Mouse (Mus musculus): ENCODE measurements around the gene Gsg1l. TPM values are rescaled to one million over a fixed set of nuclear protein-coding genes. Genes with fewer than 3 reads are reported as not detected.

Gsg1l gene
- polyA plus RNA-seq, 1 experiment: 0.20 TPM

DNA sequence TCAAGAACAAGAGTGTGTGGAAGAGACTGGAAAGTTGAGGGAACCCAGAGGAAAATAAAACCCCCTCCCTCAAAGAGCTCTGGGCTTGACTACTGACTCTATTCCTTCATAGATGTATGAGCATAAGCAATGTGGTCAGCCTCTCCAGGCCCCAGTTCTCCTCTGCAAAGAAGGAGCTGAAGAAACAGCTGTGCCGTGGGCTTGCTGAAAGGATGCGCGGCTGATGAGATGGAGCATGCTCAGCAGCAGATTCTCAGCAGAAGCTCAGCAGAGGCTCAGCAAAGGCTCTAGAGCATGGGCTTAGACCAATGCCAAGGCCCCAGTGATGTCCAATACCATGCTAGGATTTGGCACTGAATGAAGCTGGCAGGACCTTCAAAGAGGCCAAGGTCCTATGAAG, 82.3 kb downstream of the Gsg1l start:
- H3K27me3 ChIP-seq (ENCODE audit: control insufficient read depth, insufficient read depth, low read length): no peaks in the 10 kb centered on the region; the same call in 1 of the 2 replicates
- no peak overlapping the region for H3K27ac ChIP-seq (ENCODE audit: insufficient read depth, low read depth, low read length)
- TF ChIP-seq POLR2A (IDR thresholded peaks at IDR 0.05; ENCODE audit: low read depth, low read length) (no peak), CTCF (IDR thresholded peaks at IDR 0.05; ENCODE audit: extremely low read depth, insufficient read length, insufficient replicate concordance, low read depth, low read length) (no peak)
- H3K36me3 ChIP-seq (ENCODE audit: control insufficient read depth, insufficient read depth, low read length): no peaks in the 10 kb centered on the region
- H3K4me1 ChIP-seq (ENCODE audit: control insufficient read depth, insufficient read depth, insufficient read length, low read length): no peaks in the 10 kb centered on the region
- WGBS: 87% methylated on average over 3 of the region's 3 CpGs
- no peak overlapping the region for H3K4me3 ChIP-seq (ENCODE audit: low read depth, low read length)

DNA sequence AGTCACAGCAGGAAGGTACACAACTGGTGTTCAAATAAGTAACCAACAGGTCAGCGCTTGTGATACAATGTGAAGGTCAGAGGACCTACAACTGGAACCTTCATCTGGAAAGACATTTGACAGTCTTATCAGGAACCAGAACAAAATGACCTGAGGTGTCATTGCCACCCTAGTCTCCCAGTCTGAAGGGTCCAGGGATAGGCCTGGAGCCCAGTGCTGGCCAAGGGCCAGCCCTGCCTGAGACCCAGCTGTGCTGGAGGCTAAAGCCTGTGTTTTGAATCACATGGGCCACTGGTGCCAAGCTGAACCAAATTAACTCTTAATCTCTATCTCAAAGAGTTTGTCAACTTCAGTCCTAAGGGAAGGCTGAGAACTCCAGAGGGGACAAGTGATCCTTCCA, 86.1 kb downstream of the Gsg1l start:
- Histone ChIP-seq H3K4me3 (ENCODE audit: low read depth, low read length) (no peak overlapping the region), H3K36me3 (ENCODE audit: control insufficient read depth, insufficient read depth, low read length) (no peaks in the 10 kb centered on the region), H3K27ac (ENCODE audit: insufficient read depth, low read depth, low read length) (no peak overlapping the region), H3K27me3 (ENCODE audit: control insufficient read depth, insufficient read depth, low read length) (no peaks in the 10 kb centered on the region; the same call in 1 of the 2 replicates), H3K4me1 (ENCODE audit: control insufficient read depth, insufficient read depth, insufficient read length, low read length) (no peaks in the 10 kb centered on the region)
- WGBS: 94% methylated on average over 1 of the region's 1 CpGs
- no peak for TF ChIP-seq POLR2A (IDR thresholded peaks at IDR 0.05; ENCODE audit: low read depth, low read length)
- no peak for TF ChIP-seq CTCF (IDR thresholded peaks at IDR 0.05; ENCODE audit: extremely low read depth, insufficient read length, insufficient replicate concordance, low read depth, low read length)

DNA sequence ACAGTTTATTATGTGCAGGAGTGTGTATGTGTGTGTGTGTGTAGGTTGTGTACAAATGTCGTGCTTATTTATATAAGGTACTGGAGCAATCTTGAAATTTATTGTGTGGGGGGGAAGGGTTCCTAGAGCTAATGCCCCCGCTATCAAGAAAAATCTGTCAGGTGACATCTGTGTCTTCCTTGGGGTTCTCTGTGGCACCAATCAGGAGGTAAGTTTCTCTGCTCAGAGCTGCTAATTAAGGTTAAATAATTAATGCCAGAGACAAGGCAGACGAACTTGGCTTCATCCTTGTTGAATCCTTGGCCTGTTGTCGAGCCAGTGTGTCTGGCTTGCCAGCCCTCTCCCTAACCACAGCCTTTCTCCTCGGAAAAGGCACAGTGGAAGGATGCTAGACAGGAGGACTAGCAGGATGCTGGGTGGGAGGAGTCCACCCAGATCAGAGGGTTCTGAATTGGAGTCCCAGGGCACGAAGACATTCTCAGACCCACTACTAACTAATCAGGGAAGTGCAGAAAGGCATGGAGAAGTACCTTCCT, 89.8 kb downstream of the Gsg1l start:
- TF ChIP-seq CTCF (IDR thresholded peaks at IDR 0.05; ENCODE audit: extremely low read depth, insufficient read length, insufficient replicate concordance, low read depth, low read length) (no peak), POLR2A (IDR thresholded peaks at IDR 0.05; ENCODE audit: low read depth, low read length) (no peak)
- no peak overlapping the region for H3K4me3 ChIP-seq (ENCODE audit: low read depth, low read length)
- no peaks in the 10 kb centered on the region for H3K4me1 ChIP-seq (ENCODE audit: control insufficient read depth, insufficient read depth, insufficient read length, low read length)
- H3K27ac ChIP-seq (ENCODE audit: insufficient read depth, low read depth, low read length): no peak overlapping the region
- WGBS: 59% methylated on average over 6 of the region's 6 CpGs
- H3K27me3 ChIP-seq (ENCODE audit: control insufficient read depth, insufficient read depth, low read length): no peaks in the 10 kb centered on the region; the same call in 1 of the 2 replicates
- no peaks in the 10 kb centered on the region for H3K36me3 ChIP-seq (ENCODE audit: control insufficient read depth, insufficient read depth, low read length)

DNA sequence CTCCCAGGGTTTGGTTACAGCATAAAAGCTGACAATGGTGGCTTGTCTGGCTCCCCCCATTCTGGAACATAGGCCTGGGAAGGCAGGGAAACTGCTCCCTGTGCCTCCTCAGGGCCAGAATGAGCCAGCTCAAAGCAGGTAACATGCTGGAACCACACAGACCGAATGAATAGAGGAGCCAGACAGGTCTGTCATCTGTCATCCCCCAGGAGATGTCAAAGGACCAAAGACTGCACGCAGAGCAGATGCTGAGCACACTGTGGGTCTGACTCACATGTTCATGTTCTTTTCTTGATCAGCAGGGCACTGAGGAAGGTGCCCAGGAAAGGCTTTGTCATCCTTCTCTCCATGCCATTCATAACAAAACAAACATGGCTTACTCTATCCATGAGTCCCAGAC, 90.4 kb downstream of the Gsg1l start:
- H3K27ac ChIP-seq (ENCODE audit: insufficient read depth, low read depth, low read length): no peak overlapping the region
- H3K27me3 ChIP-seq (ENCODE audit: control insufficient read depth, insufficient read depth, low read length): no peaks in the 10 kb centered on the region; the same call in 1 of the 2 replicates
- 70% methylated on average over 2 of the region's 2 CpGs for WGBS

DNA sequence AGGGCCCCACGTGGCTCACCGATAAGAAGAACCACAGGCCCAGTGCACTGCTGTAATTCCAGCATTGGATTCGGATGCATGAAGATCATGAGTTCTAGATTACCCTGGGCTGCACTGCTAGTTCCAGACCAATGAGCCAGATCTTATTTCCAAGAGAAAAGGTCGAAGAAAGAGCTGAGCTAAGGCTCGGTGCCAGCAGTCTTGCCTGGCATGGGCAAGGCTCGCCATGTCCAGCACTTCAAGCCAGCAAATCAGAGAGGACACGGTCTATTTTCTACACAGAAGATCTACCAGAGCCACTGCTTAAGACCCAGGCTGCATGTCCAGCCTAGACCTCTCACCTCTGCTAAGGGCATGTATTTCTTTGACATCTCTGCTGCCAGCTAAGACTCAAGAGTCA, 92.2 kb downstream of the Gsg1l start:
- 77% methylated on average over 7 of the region's 7 CpGs for WGBS
- Histone ChIP-seq H3K4me3 (ENCODE audit: low read depth, low read length) (no peak overlapping the region), H3K27ac (ENCODE audit: insufficient read depth, low read depth, low read length) (no peak overlapping the region), H3K36me3 (ENCODE audit: control insufficient read depth, insufficient read depth, low read length) (no peaks in the 10 kb centered on the region), H3K4me1 (ENCODE audit: control insufficient read depth, insufficient read depth, insufficient read length, low read length) (no peaks in the 10 kb centered on the region), H3K27me3 (ENCODE audit: control insufficient read depth, insufficient read depth, low read length) (no peaks in the 10 kb centered on the region)
- TF ChIP-seq POLR2A (IDR thresholded peaks at IDR 0.05; ENCODE audit: low read depth, low read length): no peak
- TF ChIP-seq CTCF (IDR thresholded peaks at IDR 0.05; ENCODE audit: extremely low read depth, insufficient read length, insufficient replicate concordance, low read depth, low read length): no peak

More for the DNA sequence above, 90.4 kb downstream of the Gsg1l start:
- Histone ChIP-seq H3K4me3 (ENCODE audit: low read depth, low read length) (no peak overlapping the region), H3K4me1 (ENCODE audit: control insufficient read depth, insufficient read depth, insufficient read length, low read length) (no peaks in the 10 kb centered on the region), H3K36me3 (ENCODE audit: control insufficient read depth, insufficient read depth, low read length) (no peaks in the 10 kb centered on the region)
- TF ChIP-seq CTCF (IDR thresholded peaks at IDR 0.05; ENCODE audit: extremely low read depth, insufficient read length, insufficient replicate concordance, low read depth, low read length) (no peak), POLR2A (IDR thresholded peaks at IDR 0.05; ENCODE audit: low read depth, low read length) (no peak)

DNA sequence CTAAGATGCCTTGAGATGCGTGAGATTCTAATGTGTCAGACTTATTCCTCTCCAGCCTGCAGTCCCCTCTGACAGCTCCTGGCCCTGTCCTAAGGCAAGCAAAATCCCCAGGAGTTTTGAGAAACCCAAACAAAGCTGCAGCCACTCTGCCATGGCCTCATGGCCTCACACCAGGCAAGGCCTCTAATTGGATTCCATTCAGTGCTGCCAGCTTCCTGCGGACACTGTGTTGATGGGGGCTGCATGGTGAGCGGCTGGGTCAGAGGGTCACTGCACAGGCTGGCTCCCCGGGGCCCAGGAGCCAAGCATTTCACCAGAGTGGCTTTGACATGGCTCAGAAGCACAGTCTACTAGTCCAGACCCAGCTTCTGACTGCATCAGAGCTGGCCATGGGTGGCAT, 92.7 kb downstream of the Gsg1l start:
- Histone ChIP-seq H3K27ac (ENCODE audit: insufficient read depth, low read depth, low read length) (no peak overlapping the region), H3K27me3 (ENCODE audit: control insufficient read depth, insufficient read depth, low read length) (no peaks in the 10 kb centered on the region), H3K4me1 (ENCODE audit: control insufficient read depth, insufficient read depth, insufficient read length, low read length) (no peaks in the 10 kb centered on the region), H3K36me3 (ENCODE audit: control insufficient read depth, insufficient read depth, low read length) (no peaks in the 10 kb centered on the region), H3K4me3 (ENCODE audit: low read depth, low read length) (no peak overlapping the region)
- TF ChIP-seq POLR2A (IDR thresholded peaks at IDR 0.05; ENCODE audit: low read depth, low read length) (no peak), CTCF (IDR thresholded peaks at IDR 0.05; ENCODE audit: extremely low read depth, insufficient read length, insufficient replicate concordance, low read depth, low read length) (no peak)
- WGBS: 44% methylated on average over 4 of the region's 4 CpGs

DNA sequence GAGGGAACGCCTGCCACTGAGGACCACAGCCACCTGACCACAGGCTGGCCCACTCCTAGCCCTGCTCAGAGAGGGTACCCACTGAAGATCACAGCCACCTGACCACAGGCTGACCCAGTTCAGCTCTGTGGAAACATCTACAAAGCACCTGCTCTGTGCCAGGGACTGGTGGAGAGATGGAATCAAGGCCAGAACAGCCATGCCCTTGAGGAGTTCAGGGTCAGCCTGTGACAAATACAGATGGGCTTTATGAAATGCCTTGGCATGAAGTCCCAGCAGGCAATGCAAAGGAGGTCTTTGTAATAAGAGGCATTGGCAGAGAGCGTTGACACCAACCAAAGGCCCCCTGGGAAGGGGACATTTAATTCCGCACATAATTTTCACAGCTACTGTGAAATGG, 93.9 kb downstream of the Gsg1l start:
- Histone ChIP-seq H3K4me3 (ENCODE audit: low read depth, low read length) (no peak overlapping the region), H3K27ac (ENCODE audit: insufficient read depth, low read depth, low read length) (no peak overlapping the region), H3K4me1 (ENCODE audit: control insufficient read depth, insufficient read depth, insufficient read length, low read length) (no peaks in the 10 kb centered on the region), H3K36me3 (ENCODE audit: control insufficient read depth, insufficient read depth, low read length) (no peaks in the 10 kb centered on the region), H3K27me3 (ENCODE audit: control insufficient read depth, insufficient read depth, low read length) (no peaks in the 10 kb centered on the region)
- 88% methylated on average over 3 of the region's 3 CpGs for WGBS
- TF ChIP-seq POLR2A (IDR thresholded peaks at IDR 0.05; ENCODE audit: low read depth, low read length) (no peak), CTCF (IDR thresholded peaks at IDR 0.05; ENCODE audit: extremely low read depth, insufficient read length, insufficient replicate concordance, low read depth, low read length) (no peak)

All from small intestine, adult 2 months (tissue).